ENCODE assay signal across 12 mouse cellular contexts in genomic region chr2:27207126-27207525, GRCm38 (mm10). TPM values are rescaled to one million over a fixed set of nuclear protein-coding genes. Genes with fewer than 3 reads are reported as not detected.
DNase-seq lines count a peak whose midpoint lies in the region.
"Had no signal": no experiment of that assay in that cellular context is flagged by ENCODE, and none has a peak within 500 bp of the region (broad histone marks: within the 10 kb centered on the region; RNA-seq: fewer than 3 reads in every experiment).

No protein-coding gene starts in this region.

- intact Hi-C loops in heart, postnatal 36 days (cut with DNase I), result no loop called here

- DNase-seq in lung, adult 18-20 months, result peak; percentile 50 to 75
- DNase-seq in lung, postnatal 10 days, result no peak
- peak; percentile 99 for DNase-seq in heart, adult 11 months
- DNase-seq in heart, postnatal 36 days, result peak; percentile 68 to 77
- peak; percentile 70 for DNase-seq in lung, postnatal 36 days
- no peak for DNase-seq in B cell, adult 2 months
- DNase-seq in spleen, adult 12 weeks (ENCODE audit: low spot score), result no peak
- DNase-seq in ovary, adult 18-20 months (ENCODE audit: low spot score), result no peak
- DNase-seq: cerebellum, adult 8-10 months; layer of hippocampus, adult 9-11 months; thymus, postnatal 36 days had no signal

RNA-seq across cellular contexts. Expression of gene Sardh, which starts 41.0 kb away (rescaled TPM):
- total RNA-seq in heart, postnatal 36 days (2021), result 1 to 10 TPM; 4.8 to 7.1 TPM
- total RNA-seq: hematopoietic stem cell, adult 5-6 weeks had no signal

RNA-seq across cellular contexts. Expression of gene Dbh, which starts 42.1 kb away (rescaled TPM):
- total RNA-seq in heart, postnatal 36 days (2021), result 1 to 10 TPM; 1.4 to 2.4 TPM
- total RNA-seq: hematopoietic stem cell, adult 5-6 weeks had no signal

Comparison
In these comparisons a context has a peak if more than half of its experiments do, and no peak if none do; other contexts are left out.
1. DNase-seq: peak in lung, adult 18-20 months (2 of 2), heart, adult 11 months (single experiment), heart, postnatal 36 days (2 of 2) and lung, postnatal 36 days (single experiment); none in lung, postnatal 10 days (single experiment), B cell, adult 2 months (0 of 2), spleen, adult 12 weeks (single experiment) and ovary, adult 18-20 months (single experiment).